Mouse (Mus musculus) right cerebral cortex, adult 18-20 months (tissue): Measurements from ENCODE around the gene Cdk5rap1.
"Not testable (repeated sequence)": the region's sequence is repeated elsewhere in the genome, so short reads cannot be mapped to it uniquely, and the experiment has no call there.

Source experiments
- DNase-seq: peaks from one replicate; pipeline ENCODE4 v3.0.0; 2022; ENCODE audit warnings: mixed read lengths

Gene Cdk5rap1

GRCm38 (mm10) chr2:154374807-154375601 lies 2.2 kb upstream of the Cdk5rap1 start:
- DNase-seq, result peak; percentile 41

- DNase-seq, result peak; percentile 51
Measured at GRCm38 (mm10) chr2:154373961-154374632, 1.3 kb upstream of the Cdk5rap1 start.

GRCm38 (mm10) chr2:154372151-154372829 lies 520 bp downstream of the Cdk5rap1 start:
- DNase-seq, result peak; percentile 86

GRCm38 (mm10) chr2:154367510-154367909 lies 5.3 kb downstream of the Cdk5rap1 start:
- DNase-seq, result no peak

- not testable (repeated sequence) for DNase-seq
Measured at GRCm38 (mm10) chr2:154354000-154354425, 18.8 kb downstream of the Cdk5rap1 start.

- DNase-seq, result no peak
Measured at GRCm38 (mm10) chr2:154348152-154348551, 24.7 kb downstream of the Cdk5rap1 start.

- no peak for DNase-seq
Measured at GRCm38 (mm10) chr2:154339356-154339755, 33.5 kb downstream of the Cdk5rap1 start.

- DNase-seq, result no peak
Measured at GRCm38 (mm10) chr2:154338161-154338560, 34.6 kb downstream of the Cdk5rap1 start.

- no peak for DNase-seq
Measured at GRCm38 (mm10) chr2:154335572-154335971, 37.2 kb downstream of the Cdk5rap1 start.

GRCm38 (mm10) chr2:154326852-154327251 lies 46.0 kb downstream of the Cdk5rap1 start:
- DNase-seq, result no peak

- DNase-seq, result not testable (repeated sequence)
Measured at GRCm38 (mm10) chr2:154313771-154314170, 59.0 kb downstream of the Cdk5rap1 start.

- not testable (repeated sequence) for DNase-seq
Measured at GRCm38 (mm10) chr2:154306927-154307326, 65.9 kb downstream of the Cdk5rap1 start, which contains the start of gene Bpifb9b. TSS of gene Bpifb9b (plus strand) at chr2:154307227.

- not testable (repeated sequence) for DNase-seq
Measured at GRCm38 (mm10) chr2:154304604-154305003, 68.2 kb downstream of the Cdk5rap1 start.

- DNase-seq, result no peak
Measured at GRCm38 (mm10) chr2:154301763-154302162, 71.0 kb downstream of the Cdk5rap1 start.

GRCm38 (mm10) chr2:154300496-154300895 lies 72.3 kb downstream of the Cdk5rap1 start:
- DNase-seq, result peak; percentile 39

GRCm38 (mm10) chr2:154294746-154295145 lies 78.1 kb downstream of the Cdk5rap1 start:
- DNase-seq, result peak; percentile 7

GRCm38 (mm10) chr2:154292833-154293232 lies 80.0 kb downstream of the Cdk5rap1 start:
- no peak for DNase-seq

- DNase-seq, result not testable (repeated sequence)
Measured at GRCm38 (mm10) chr2:154291866-154292265, 80.9 kb downstream of the Cdk5rap1 start.
